Mouse (Mus musculus) heart, embryonic 11.5 days (tissue): ENCODE measurements around the gene Echdc3. TPM values are rescaled to one million over a fixed set of nuclear protein-coding genes. Genes with fewer than 3 reads are reported as not detected.

Experiments used
- ATAC-seq: fragments of 200-750 bp; cut with Nextera tagmentation; replicated peaks from 2 replicates; pipeline ENCODE4 v1.8.0; 2017; ENCODE audit warnings: moderate library complexity; ENCODE audit not compliant: insufficient number of reproducible peaks, low FRiP score, low TSS enrichment
- H3K27ac ChIP-seq: fragments of 300-500 bp; sonication (generic); 2 replicates; pipeline ENCODE4 v1.5.1; 2014; ENCODE audit warnings: mild to moderate bottlenecking, low read depth, low read length
- H3K27me3 ChIP-seq: fragments of 300-500 bp; sonication (generic); 2 replicates; pipeline ENCODE4 v1.6.1; 2014; ENCODE audit warnings: mild to moderate bottlenecking, low read length, mixed read lengths; ENCODE audit not compliant: control insufficient read depth, insufficient read depth
- H3K36me3 ChIP-seq: fragments of 300-500 bp; sonication (generic); 2 replicates; pipeline ENCODE4 v1.6.1; 2014; ENCODE audit warnings: mild to moderate bottlenecking, low read length, moderate library complexity, mixed read lengths; ENCODE audit not compliant: control insufficient read depth, insufficient read depth
- H3K4me1 ChIP-seq: fragments of 300-500 bp; sonication (generic); 2 replicates; pipeline ENCODE4 v1.6.1; 2014; ENCODE audit warnings: low read length; ENCODE audit not compliant: control insufficient read depth, insufficient read depth
- H3K4me2 ChIP-seq: fragments of 300-500 bp; sonication (generic); 2 replicates; pipeline ENCODE4 v1.6.1; 2014; ENCODE audit warnings: mild to moderate bottlenecking, moderate library complexity
- H3K4me3 ChIP-seq: fragments of 300-500 bp; sonication (generic); 2 replicates; pipeline ENCODE4 v1.5.1; 2014; ENCODE audit warnings: low read depth, low read length
- H3K9ac ChIP-seq: fragments of 300-500 bp; sonication (generic); 2 replicates; pipeline ENCODE4 v1.6.1; 2014; ENCODE audit warnings: mild to moderate bottlenecking, low read depth, low read length, moderate library complexity
- H3K9me3 ChIP-seq: fragments of 300-500 bp; sonication (generic); replicated peaks from 2 replicates; pipeline ENCODE4 v1.6.1; 2016; ENCODE audit warnings: low read length; ENCODE audit not compliant: control insufficient read depth
- WGBS: fragments of 180-500 bp; shearing (Covaris S2); extraction: QIAGEN DNeasy Blood & Tissue Kit; methylation state at CpG from one replicate; pipeline ENCODE4 v1.1.7; 2014; ENCODE audit not compliant: insufficient replicate concordance; 5-methylcytosine and 5-hydroxymethylcytosine counted together
- polyA plus RNA-seq: library from polyadenylated mRNA; unstranded; fragments of >200 nt; fragmentation: Nextera tagmentation; extraction: Ambion mirVana; gene quantifications from 2 replicates; pipeline ENCODE4 v1.2.1, GENCODE M21; 2014

Gene Echdc3
- polyA plus RNA-seq, 1 experiment from 2014 or later, result 8.8 TPM

DNA sequence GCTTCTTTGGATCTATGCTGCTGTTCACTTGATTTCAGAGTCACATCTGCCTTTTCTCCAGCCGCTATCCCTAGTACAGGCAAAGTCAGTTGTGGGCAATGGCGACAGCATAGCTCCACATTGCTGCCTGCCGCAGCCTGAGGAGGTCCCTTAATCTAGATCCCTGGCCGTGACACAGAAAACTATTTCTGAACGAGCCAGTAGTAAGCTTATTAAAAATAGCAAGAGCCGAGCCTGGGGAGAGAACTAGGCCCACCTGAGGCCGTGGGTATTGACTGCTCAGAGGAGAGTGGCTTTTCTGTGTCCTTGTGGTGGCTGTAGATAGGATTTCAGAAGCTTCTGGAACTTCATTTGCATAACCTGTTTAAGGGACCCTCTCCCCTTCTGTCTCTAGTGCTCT lies 19.9 kb upstream of the Echdc3 start:
- Histone ChIP-seq H3K4me1 (no peaks in the 10 kb centered on the region), H3K27ac (no peak overlapping the region), H3K9ac (no peak overlapping the region), H3K4me2 (no peak overlapping the region), H3K36me3 (no peaks in the 10 kb centered on the region), H3K9me3 (no peaks in the 10 kb centered on the region), H3K27me3 (no peaks in the 10 kb centered on the region), H3K4me3 (no peak overlapping the region)
- WGBS, result 49% methylated on average over 7 of the region's 7 CpGs
- ATAC-seq, result no peak

DNA sequence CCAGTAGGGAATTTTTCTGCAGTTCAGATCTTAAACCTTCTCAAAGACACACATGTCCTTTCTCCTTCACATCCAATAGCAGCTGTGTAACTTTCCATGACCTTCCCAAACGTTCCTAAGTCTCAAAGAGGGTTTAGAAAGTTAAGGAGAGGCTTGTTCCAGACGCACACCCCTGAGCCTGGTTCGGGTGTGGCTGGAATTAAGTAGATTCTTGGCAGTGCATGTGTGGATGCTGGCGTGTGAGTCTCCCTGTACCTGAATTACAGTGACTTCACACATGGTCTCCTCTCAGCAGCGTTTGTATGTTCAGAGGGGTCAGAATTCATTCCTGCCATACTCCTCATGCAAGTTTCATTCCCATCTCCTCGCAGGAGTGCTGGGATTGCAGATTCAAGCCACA lies 18.0 kb upstream of the Echdc3 start:
- WGBS, result 76% methylated on average over 6 of the region's 6 CpGs
- Histone ChIP-seq H3K9ac (no peak overlapping the region), H3K4me1 (no peaks in the 10 kb centered on the region), H3K4me3 (no peak overlapping the region), H3K4me2 (no peak overlapping the region), H3K27ac (no peak overlapping the region), H3K9me3 (no peaks in the 10 kb centered on the region), H3K27me3 (no peaks in the 10 kb centered on the region), H3K36me3 (no peaks in the 10 kb centered on the region)
- ATAC-seq, result no peak

DNA sequence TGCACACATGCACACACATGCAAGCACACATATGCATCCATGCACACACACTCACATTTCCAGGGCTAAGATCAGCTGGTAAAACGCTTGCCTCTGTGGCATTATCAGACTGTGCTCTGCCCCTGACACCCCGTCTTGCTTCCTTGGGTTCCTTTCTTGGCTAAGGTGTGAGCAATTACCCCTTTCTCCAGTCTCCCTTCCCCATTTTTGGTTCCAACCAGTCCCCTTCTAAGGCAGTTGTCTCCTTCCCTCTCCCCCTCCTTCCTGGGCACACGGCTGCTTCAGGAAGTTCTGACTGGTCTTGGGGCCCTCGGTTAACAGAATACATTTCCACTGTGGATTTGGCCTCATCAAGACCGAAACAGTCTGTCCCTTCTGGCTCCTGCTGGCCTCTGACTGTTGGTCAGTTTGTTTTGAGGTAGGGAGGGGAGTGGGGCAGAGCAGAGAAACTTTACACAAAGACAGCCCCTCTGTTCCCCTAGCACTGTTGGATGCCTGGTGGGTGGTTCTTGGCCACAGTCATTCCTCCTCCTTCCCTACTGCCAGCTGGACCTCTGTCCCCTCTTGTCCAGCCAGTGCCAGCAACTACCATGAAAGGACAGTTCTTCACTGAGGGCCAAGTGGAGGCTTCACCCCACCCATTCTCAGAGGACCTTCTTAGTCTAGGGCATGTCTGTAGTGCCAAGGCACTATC lies 16.9 kb upstream of the Echdc3 start:
- Histone ChIP-seq H3K9ac (no peak overlapping the region), H3K27me3 (no peaks in the 10 kb centered on the region), H3K4me3 (no peak overlapping the region), H3K36me3 (no peaks in the 10 kb centered on the region), H3K4me2 (no peak overlapping the region), H3K27ac (no peak overlapping the region), H3K9me3 (peaks cover 4% of the 10 kb centered on the region; the same call in 1 of the 2 replicates), H3K4me1 (no peaks in the 10 kb centered on the region)
- ATAC-seq, result no peak
- 61% methylated on average over 5 of the region's 5 CpGs for WGBS

DNA sequence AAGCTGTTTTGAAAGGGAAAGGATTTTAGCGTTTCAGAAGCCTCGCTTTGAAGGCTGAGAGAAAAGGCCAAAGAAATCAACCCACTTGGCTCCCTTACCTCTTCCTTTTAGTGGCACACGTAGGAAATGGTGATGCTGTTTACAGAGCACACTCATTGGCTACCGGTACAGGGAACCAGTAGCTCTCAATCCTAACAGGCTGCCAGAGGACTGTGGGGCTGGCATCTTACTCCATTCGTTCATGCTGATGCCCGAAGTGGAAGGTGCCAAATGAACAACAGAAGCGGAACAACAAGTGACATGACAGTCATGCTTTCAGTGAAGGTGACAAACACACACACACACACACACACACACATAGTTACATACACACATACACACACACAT lies 14.2 kb upstream of the Echdc3 start:
- no peaks in the 10 kb centered on the region for H3K36me3 ChIP-seq
- H3K9ac ChIP-seq, result no peak overlapping the region
- no peaks in the 10 kb centered on the region for H3K27me3 ChIP-seq
- ATAC-seq, result no peak
- peaks cover 8% of the 10 kb centered on the region; the same call in 1 of the 2 replicates for H3K9me3 ChIP-seq
- H3K4me3 ChIP-seq, result no peak overlapping the region
- H3K27ac ChIP-seq, result no peak overlapping the region
- H3K4me2 ChIP-seq, result no peak overlapping the region
- H3K4me1 ChIP-seq, result no peaks in the 10 kb centered on the region
- 85% methylated on average over 7 of the region's 7 CpGs for WGBS

DNA sequence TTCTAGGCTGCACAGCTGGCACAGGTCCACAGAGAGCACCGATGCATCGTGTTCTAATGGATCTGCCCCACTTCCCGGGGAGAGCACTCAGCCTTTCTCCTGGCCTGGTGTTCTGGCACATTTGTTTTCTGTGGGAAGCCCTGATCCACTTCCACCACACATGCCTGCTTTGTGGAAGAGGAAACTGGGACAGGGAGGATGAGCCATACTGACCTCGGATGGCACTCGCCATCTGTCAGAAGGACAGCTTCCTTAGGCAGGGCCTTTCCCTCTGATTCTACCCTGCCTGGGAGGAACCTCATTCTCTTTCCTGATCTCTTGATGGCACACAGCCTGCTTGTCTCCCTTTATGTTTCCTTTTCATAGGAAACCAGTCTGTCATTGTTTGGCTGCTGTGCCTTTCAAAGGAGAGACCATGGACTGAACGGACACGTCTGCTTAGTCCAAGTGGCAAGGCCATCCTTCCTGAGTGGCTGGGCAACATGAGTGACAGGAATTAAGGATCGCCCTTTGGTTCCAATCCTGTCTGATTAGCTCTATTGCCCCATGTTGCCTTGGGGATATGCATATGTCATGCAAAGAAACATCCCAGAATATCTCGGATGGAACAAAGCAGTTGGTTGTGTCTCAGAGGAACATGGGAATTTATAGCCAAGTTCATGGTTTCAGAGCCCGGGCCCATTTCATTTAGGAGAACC lies 13.7 kb upstream of the Echdc3 start:
- Histone ChIP-seq H3K9me3 (peaks cover 8% of the 10 kb centered on the region; the same call in 1 of the 2 replicates), H3K4me3 (no peak overlapping the region), H3K4me1 (no peaks in the 10 kb centered on the region), H3K9ac (no peak overlapping the region), H3K27ac (no peak overlapping the region), H3K27me3 (no peaks in the 10 kb centered on the region), H3K4me2 (no peak overlapping the region), H3K36me3 (no peaks in the 10 kb centered on the region)
- no peak for ATAC-seq
- 82% methylated on average over 10 of the region's 10 CpGs for WGBS

GRCm38 (mm10) chr2:6220141-6220805 lies 7.4 kb upstream of the Echdc3 start:
- Histone ChIP-seq H3K9ac (no peak overlapping the region), H3K4me1 (no peaks in the 10 kb centered on the region), H3K27ac (no peak overlapping the region), H3K36me3 (no peaks in the 10 kb centered on the region), H3K27me3 (no peaks in the 10 kb centered on the region), H3K4me3 (no peak overlapping the region), H3K4me2 (no peak overlapping the region), H3K9me3 (peaks cover 8% of the 10 kb centered on the region; the same call in 1 of the 2 replicates)
- ATAC-seq, result no peak
- 11% methylated on average over 4 of the region's 4 CpGs for WGBS

GRCm38 (mm10) chr2:6212327-6212723 lies 508 bp downstream of the Echdc3 start:
- WGBS, result 38% methylated on average over 9 of the region's 9 CpGs
- no peak for ATAC-seq
- H3K4me2 ChIP-seq, result peak overlapping the region; percentile 56
- H3K27me3 ChIP-seq, result no peaks in the 10 kb centered on the region
- H3K4me3 ChIP-seq, result peak overlapping the region; percentile 47
- H3K4me1 ChIP-seq, result peaks cover 19% of the 10 kb centered on the region
- H3K9me3 ChIP-seq, result no peaks in the 10 kb centered on the region
- H3K9ac ChIP-seq, result peak overlapping the region; percentile 72
- H3K27ac ChIP-seq, result peak overlapping the region; percentile 88
- H3K36me3 ChIP-seq, result no peaks in the 10 kb centered on the region

DNA sequence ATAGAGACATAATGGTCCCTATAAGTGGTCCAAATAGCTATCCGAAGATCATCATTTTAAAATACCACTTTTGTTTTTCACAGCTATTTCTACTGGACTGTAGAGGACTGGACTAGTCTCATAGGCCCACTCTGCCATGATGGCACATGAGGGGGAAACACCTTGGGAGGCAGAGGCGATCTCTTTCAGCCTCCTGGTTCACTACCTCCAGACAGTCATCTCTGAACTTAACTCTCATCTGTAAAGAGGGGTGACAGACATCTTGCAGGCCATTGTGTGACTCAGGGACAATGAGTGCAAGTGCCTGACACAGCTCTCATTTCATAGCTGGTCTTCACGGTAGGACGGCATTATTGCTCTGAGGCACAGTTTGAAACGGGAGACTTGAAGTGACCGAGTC lies 2.0 kb downstream of the Echdc3 start:
- ATAC-seq, result no peak
- no peak overlapping the region for H3K9ac ChIP-seq
- no peak overlapping the region for H3K27ac ChIP-seq
- no peaks in the 10 kb centered on the region for H3K27me3 ChIP-seq
- no peak overlapping the region for H3K4me2 ChIP-seq
- H3K4me3 ChIP-seq, result no peak overlapping the region
- H3K36me3 ChIP-seq, result no peaks in the 10 kb centered on the region
- 80% methylated on average over 6 of the region's 6 CpGs for WGBS
- H3K9me3 ChIP-seq, result no peaks in the 10 kb centered on the region
- H3K4me1 ChIP-seq, result peaks cover 19% of the 10 kb centered on the region
